Mouse (Mus musculus): ENCODE measurements around the gene Prex1. TPM values are rescaled to one million over a fixed set of nuclear protein-coding genes. Genes with fewer than 3 reads are reported as not detected.

Gene Prex1
- polyA plus RNA-seq, 1 experiment from 2014 or later: 25.5 TPM

DNA sequence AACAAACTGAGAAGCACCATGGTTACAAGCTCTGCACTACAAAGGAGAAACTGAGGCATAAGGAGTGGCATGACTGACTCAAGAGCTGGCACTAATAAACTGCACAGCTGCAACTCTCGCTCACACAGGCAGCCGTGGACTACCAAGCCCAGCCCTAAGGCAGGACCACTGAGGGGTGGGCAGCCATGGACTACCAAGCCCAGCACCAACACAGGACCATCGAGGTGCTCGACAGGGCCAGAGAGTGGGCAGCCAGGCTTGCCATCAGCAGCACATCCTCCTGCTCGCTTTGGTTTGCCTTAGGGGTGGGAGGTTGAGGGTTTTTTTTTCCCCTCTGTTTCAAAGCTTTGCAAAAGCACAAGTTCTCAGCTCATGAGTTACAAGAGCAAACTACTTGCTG lies 82.4 kb downstream of the Prex1 start:
- Histone ChIP-seq H3K4me1 (peaks cover 7% of the 10 kb centered on the region; the same call in 1 of the 2 replicates), H3K4me3 (replicated peaks) (no peak overlapping the region), H3K4me2 (replicated peaks) (no peak overlapping the region), H3K27ac (replicated peaks) (no peak overlapping the region), H3K36me3 (peaks cover 13% of the 10 kb centered on the region; the same call in 1 of the 2 replicates), H3K9ac (no peak overlapping the region), H3K27me3 (no peaks in the 10 kb centered on the region), H3K9me3 (replicated peaks) (no peaks in the 10 kb centered on the region)
- WGBS: 76% methylated on average over 5 of the region's 5 CpGs
- no peak for ATAC-seq (ENCODE audit: insufficient number of reproducible peaks, low FRiP score, low TSS enrichment, low read depth)

DNA sequence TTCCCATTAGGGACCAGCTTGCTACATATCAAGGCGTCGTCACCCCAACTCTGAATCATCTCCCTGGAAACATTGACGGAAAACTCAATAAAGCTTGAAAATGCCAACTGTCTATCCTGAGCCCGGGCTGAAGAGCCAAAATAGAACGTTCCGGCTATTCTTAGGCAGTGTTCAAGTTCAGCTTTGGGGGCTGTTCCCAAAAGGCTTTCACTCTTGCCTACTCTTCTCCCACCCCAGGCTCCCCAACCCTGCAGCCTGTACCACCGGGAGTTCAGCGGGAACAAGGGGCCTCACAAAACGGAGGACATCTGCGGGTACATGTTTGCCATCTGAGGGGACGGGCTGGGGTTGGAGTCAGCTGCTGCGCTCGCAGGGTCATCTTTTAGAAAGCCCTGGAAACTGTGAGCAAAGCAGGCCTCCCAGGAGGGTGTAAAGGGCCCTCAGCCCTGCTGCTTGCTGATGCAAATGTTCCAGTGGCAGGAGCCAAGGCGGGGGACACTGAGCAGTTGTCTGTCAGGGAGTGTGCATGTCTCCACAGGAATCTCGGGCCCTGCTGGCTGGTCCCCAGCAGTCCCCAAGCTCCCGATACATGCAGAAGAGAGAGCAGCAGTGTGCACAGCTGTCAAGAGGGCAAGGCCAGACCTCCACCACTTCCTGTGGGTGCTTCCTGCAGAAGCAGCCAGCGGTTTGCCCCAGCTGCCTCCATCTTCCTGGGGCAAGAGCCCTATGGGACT lies 83.5 kb downstream of the Prex1 start:
- Histone ChIP-seq H3K4me2 (replicated peaks) (no peak overlapping the region), H3K9me3 (replicated peaks) (no peaks in the 10 kb centered on the region), H3K27me3 (no peaks in the 10 kb centered on the region), H3K36me3 (peaks cover 13% of the 10 kb centered on the region; the same call in 1 of the 2 replicates), H3K4me1 (peaks cover 7% of the 10 kb centered on the region; the same call in 1 of the 2 replicates), H3K27ac (replicated peaks) (no peak overlapping the region), H3K4me3 (replicated peaks) (no peak overlapping the region), H3K9ac (no peak overlapping the region)
- WGBS: 77% methylated on average over 17 of the region's 17 CpGs
- no peak for ATAC-seq (ENCODE audit: insufficient number of reproducible peaks, low FRiP score, low TSS enrichment, low read depth)

DNA sequence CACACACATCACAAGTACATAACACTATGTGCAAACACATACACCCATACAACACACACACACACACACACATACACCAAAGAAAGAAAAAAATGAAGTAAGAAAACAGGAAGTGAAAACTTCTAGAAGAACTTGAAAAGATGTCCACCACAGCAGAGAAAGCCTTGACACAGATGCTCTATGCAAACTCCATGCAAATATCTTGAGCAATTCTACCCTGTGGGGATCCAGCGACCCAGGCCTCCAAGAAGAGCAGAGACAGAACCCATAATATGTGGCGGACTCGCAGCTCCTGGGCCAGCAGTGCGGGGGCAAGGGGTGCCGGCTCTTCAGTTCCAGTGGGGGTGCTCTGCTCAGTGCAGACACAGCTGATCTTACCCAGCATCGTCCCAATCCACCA lies 86.1 kb downstream of the Prex1 start:
- no peak for ATAC-seq (ENCODE audit: insufficient number of reproducible peaks, low FRiP score, low TSS enrichment, low read depth)
- 0 out of 2 replicates have a peak, but pooled peaks cover 7% of the 10 kb centered on the region for H3K36me3 ChIP-seq
- 87% methylated on average over 6 of the region's 6 CpGs for WGBS
- no peak overlapping the region for H3K9ac ChIP-seq
- H3K27ac ChIP-seq (replicated peaks): no peak overlapping the region
- no peak overlapping the region for H3K4me2 ChIP-seq (replicated peaks)
- no peaks in the 10 kb centered on the region for H3K27me3 ChIP-seq
- H3K4me1 ChIP-seq: peaks cover 16% of the 10 kb centered on the region
- H3K9me3 ChIP-seq (replicated peaks): no peaks in the 10 kb centered on the region
- no peak overlapping the region for H3K4me3 ChIP-seq (replicated peaks)

DNA sequence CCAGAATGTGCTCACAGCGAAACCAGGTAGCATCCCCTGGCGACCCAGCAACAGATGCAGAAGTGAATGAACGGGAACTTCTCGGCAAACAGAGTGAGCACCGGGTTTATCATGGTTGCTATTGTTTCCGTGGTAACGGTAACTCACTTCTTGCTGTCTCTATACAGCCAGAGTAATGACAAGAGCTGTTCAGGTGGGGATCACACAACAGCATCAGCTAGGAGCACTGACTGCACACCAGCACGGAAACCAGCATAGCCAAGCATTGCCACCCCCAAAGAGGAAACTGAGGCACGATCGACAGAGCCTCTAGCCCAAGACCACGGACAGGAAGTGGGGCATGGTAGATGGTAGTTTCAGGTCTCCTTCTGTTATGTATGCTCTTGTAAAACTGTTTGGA lies 88.4 kb downstream of the Prex1 start:
- H3K27ac ChIP-seq (replicated peaks): no peak overlapping the region
- no peak for ATAC-seq (ENCODE audit: insufficient number of reproducible peaks, low FRiP score, low TSS enrichment, low read depth)
- 82% methylated on average over 11 of the region's 11 CpGs for WGBS
- no peak overlapping the region for H3K9ac ChIP-seq
- no peaks in the 10 kb centered on the region for H3K9me3 ChIP-seq (replicated peaks)
- H3K36me3 ChIP-seq: 0 out of 2 replicates have a peak, but pooled peaks cover 4% of the 10 kb centered on the region
- peaks cover 11% of the 10 kb centered on the region for H3K4me1 ChIP-seq
- H3K4me3 ChIP-seq (replicated peaks): no peak overlapping the region
- no peak overlapping the region for H3K4me2 ChIP-seq (replicated peaks)
- no peaks in the 10 kb centered on the region for H3K27me3 ChIP-seq

DNA sequence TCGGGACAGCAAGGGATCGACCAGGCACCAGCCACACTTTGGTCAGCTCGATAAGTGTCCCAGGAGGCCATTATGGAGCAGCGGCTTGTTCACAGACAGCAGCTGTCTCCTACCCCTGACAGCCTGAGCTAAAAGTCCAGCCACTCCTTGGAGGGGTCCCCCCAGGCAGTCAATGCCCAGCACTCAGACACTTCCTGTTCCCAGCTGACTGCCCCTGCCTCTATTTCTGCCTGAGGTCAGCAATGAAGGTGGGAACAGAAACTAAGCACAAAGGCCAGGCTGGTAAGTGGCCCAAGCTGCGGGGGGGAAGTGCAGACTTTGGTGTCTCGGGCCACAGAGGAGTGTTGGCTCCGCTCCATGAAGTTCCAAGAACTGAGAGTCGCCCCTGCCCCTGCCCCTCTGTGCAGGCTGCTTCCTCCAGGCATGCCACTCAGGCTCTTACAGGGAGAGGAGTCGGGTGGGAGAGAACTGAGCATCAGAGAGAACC lies 90.5 kb downstream of the Prex1 start:
- no peaks in the 10 kb centered on the region for H3K27me3 ChIP-seq
- H3K9me3 ChIP-seq (replicated peaks): no peaks in the 10 kb centered on the region
- WGBS: 28% methylated on average over 9 of the region's 9 CpGs
- H3K27ac ChIP-seq (replicated peaks): peak overlapping the region; percentile 17; the same call in 1 of the 2 replicates
- 0 out of 2 replicates have a peak, but pooled peaks cover 8% of the 10 kb centered on the region for H3K36me3 ChIP-seq
- no peak overlapping the region for H3K9ac ChIP-seq
- no peak overlapping the region for H3K4me3 ChIP-seq (replicated peaks)
- ATAC-seq (ENCODE audit: insufficient number of reproducible peaks, low FRiP score, low TSS enrichment, low read depth): peak; percentile 35; the same call in 1 of the 2 replicates
- no peak overlapping the region for H3K4me2 ChIP-seq (replicated peaks)
- peaks cover 9% of the 10 kb centered on the region for H3K4me1 ChIP-seq

DNA sequence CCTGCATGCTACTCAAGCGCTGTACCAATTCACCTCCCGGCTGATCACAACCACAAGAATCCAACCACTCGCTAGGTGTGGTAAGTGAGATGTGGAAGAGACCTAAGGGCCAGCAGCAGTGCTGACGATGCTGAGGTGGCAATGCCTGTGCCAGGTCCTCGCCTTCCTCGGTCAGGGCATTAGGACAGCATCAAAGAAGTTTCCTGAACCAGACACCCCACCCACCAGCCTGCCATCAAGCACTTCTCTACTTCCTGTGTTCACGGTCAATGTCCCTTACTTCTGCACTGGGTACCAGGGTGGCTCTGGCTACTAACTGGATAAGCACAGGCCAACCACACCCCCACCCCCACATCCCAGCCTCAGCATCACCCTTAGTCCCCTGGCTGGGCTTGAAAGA lies 91.0 kb downstream of the Prex1 start:
- Histone ChIP-seq H3K27me3 (no peaks in the 10 kb centered on the region), H3K27ac (replicated peaks) (0 out of 2 replicates have a peak overlapping the region, but pooled peaks have one; percentile 17), H3K4me3 (replicated peaks) (no peak overlapping the region), H3K36me3 (peaks cover 12% of the 10 kb centered on the region; the same call in 1 of the 2 replicates), H3K4me2 (replicated peaks) (no peak overlapping the region), H3K9ac (no peak overlapping the region), H3K4me1 (peaks cover 9% of the 10 kb centered on the region), H3K9me3 (replicated peaks) (no peaks in the 10 kb centered on the region)
- ATAC-seq (ENCODE audit: insufficient number of reproducible peaks, low FRiP score, low TSS enrichment, low read depth): no peak
- 78% methylated on average over 7 of the region's 7 CpGs for WGBS

DNA sequence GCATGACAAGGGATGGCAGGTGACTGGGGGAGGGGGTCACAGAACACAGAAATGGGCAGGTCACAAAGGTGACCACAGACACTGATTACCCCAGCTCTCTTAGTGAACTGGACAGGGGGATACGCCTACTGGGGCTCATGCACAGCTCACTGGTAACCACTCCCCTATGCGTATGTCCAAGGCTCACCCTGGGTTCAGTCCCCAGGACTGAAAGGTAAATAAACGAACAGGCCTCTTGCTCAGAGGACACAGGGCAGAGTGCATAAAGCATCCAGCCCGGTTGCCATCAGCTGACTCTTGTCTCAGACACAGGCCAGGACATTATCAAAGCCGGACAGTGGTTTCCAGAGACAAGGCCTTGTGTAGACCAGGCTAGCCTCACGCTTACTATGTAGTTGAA lies 91.6 kb downstream of the Prex1 start:
- Histone ChIP-seq H3K36me3 (peaks cover 13% of the 10 kb centered on the region; the same call in 1 of the 2 replicates), H3K9ac (no peak overlapping the region), H3K4me1 (peaks cover 9% of the 10 kb centered on the region), H3K9me3 (replicated peaks) (no peaks in the 10 kb centered on the region), H3K27ac (replicated peaks) (no peak overlapping the region), H3K4me3 (replicated peaks) (no peak overlapping the region), H3K27me3 (no peaks in the 10 kb centered on the region), H3K4me2 (replicated peaks) (no peak overlapping the region)
- WGBS: 89% methylated on average over 6 of the region's 6 CpGs
- no peak for ATAC-seq (ENCODE audit: insufficient number of reproducible peaks, low FRiP score, low TSS enrichment, low read depth)

DNA sequence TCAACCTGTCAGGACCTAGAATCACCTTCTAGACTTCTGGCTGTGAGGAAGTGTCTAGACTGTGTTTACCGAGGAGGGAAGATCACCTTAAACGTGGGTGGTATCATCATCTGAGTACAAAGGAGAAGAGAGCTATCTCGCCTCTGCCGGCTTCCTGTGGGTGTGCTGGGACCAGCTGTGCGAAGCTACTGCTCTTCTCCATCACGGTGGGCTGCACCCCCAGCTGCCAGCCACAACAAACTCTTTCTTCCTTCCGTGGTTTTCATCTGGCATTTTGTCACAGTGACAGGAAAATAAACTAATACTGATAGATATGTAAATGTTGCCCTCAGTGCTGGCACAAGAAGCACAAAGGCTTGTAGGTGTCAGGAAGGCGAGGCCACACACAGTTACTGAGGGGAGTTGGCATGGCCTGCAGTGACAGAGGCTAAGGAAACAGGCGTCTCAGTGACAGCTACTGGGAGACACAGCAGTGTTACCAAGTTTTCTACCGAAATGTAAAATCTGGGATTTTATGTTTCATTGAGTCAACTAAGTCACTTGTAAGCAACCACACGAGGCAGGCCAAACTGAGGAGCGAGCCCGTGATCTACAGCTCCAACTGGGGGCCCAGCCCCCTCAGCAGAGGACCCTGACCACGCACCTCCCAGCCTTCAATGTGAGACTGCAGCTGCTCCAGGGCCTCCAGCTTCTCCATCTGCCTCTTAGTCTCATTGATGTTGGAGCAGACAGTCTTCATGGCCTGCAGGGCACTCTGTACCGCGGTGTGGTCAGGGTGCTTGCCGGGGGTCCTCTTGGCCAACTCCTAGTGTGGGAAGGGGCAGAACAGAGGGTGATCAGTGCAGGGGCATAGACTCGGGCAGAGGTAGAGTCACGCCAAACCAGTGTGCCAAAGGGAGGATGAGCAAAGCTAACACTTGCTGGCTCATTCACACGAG lies 92.8 kb downstream of the Prex1 start:
- H3K9me3 ChIP-seq (replicated peaks): no peaks in the 10 kb centered on the region
- WGBS: 71% methylated on average over 20 of the region's 20 CpGs
- peaks cover 11% of the 10 kb centered on the region; the same call in 1 of the 2 replicates for H3K36me3 ChIP-seq
- no peak overlapping the region for H3K4me2 ChIP-seq (replicated peaks)
- no peaks in the 10 kb centered on the region for H3K27me3 ChIP-seq
- H3K4me3 ChIP-seq (replicated peaks): no peak overlapping the region
- H3K4me1 ChIP-seq: peaks cover 9% of the 10 kb centered on the region
- ATAC-seq (ENCODE audit: insufficient number of reproducible peaks, low FRiP score, low TSS enrichment, low read depth): no peak
- no peak overlapping the region for H3K27ac ChIP-seq (replicated peaks)
- H3K9ac ChIP-seq: no peak overlapping the region

DNA sequence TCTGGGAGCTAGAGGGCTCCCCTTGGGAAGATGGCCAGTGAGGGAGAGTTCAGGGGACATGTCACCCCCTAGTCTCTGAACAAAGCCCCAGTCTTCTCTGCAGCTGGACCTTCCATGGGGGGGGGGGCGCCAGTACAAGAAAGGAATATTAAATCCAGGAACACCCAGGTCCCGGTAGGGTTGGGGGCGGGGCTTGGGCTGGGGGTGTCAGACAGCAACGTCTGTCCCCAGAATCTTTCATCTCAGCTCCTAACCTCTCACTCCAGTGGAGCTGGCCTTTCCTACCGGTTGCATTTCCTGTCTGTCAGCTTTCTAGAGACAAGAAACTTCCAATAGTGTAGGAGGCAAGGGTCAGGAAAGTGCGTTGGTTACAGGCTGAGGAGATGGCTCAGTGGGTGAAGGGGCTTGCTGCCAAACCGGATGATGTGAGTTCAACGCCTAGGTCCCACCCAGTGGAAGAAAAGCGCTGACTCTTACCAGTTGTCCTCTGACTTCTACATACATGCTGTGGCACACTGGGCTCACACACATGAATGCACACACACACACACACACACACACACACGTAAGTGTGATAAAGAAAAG lies 93.6 kb downstream of the Prex1 start:
- Histone ChIP-seq H3K4me1 (peaks cover 9% of the 10 kb centered on the region), H3K36me3 (peaks cover 11% of the 10 kb centered on the region; the same call in 1 of the 2 replicates), H3K9ac (no peak overlapping the region), H3K4me3 (replicated peaks) (no peak overlapping the region), H3K9me3 (replicated peaks) (no peaks in the 10 kb centered on the region), H3K27me3 (no peaks in the 10 kb centered on the region), H3K27ac (replicated peaks) (no peak overlapping the region), H3K4me2 (replicated peaks) (no peak overlapping the region)
- WGBS: 69% methylated on average over 10 of the region's 10 CpGs
- ATAC-seq (ENCODE audit: insufficient number of reproducible peaks, low FRiP score, low TSS enrichment, low read depth): no peak

DNA sequence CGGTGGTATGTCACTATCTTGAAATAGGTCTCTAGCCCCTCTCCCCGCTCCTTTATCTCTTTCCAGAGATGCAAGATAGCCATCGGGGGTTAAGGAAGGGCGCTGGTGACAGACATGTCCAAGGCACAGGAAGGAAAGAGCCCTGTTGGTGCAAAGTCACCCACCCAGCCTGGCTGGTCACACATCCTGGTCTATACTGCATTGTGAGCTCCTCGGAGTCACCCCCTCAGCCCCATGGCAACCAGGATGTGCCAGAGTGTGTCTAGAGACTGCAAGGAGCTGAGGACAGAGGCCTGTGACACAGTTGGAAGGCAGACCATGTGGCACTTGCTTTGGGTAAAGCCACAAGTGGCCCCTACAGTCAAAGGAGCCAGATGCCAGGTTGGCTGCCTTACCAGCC lies 94.4 kb downstream of the Prex1 start:
- ATAC-seq (ENCODE audit: insufficient number of reproducible peaks, low FRiP score, low TSS enrichment, low read depth): no peak
- no peak overlapping the region for H3K9ac ChIP-seq
- H3K27me3 ChIP-seq: no peaks in the 10 kb centered on the region
- peaks cover 9% of the 10 kb centered on the region for H3K4me1 ChIP-seq
- H3K9me3 ChIP-seq (replicated peaks): no peaks in the 10 kb centered on the region
- no peak overlapping the region for H3K4me3 ChIP-seq (replicated peaks)
- H3K4me2 ChIP-seq (replicated peaks): no peak overlapping the region
- H3K27ac ChIP-seq (replicated peaks): no peak overlapping the region
- WGBS: 91% methylated on average over 5 of the region's 5 CpGs
- peaks cover 11% of the 10 kb centered on the region; the same call in 1 of the 2 replicates for H3K36me3 ChIP-seq

DNA sequence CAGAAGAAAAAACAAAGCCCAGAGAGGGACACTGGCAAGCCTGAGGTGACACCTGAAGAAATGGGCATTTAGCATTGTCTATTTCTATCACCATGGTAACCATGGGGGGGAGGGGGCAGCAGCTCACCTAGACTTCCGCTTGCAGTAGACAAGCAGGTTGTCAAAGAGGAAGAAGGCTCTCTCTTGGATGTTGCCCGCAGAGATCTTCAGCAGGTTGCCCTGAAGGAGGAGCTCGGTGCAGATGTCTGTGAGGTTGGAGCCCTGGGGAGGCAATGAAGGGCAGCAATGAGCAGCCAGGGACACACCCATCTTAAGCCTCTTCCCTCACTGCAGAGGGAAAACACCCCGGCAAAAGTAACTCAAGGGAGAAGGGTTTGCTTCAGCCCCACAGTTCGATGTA lies 95.9 kb downstream of the Prex1 start:
- no peak overlapping the region for H3K27ac ChIP-seq (replicated peaks)
- no peaks in the 10 kb centered on the region; the same call in 1 of the 2 replicates for H3K4me1 ChIP-seq
- no peak overlapping the region for H3K4me3 ChIP-seq (replicated peaks)
- H3K36me3 ChIP-seq: peaks cover 18% of the 10 kb centered on the region; the same call in 1 of the 2 replicates
- H3K4me2 ChIP-seq (replicated peaks): no peak overlapping the region
- no peak for ATAC-seq (ENCODE audit: insufficient number of reproducible peaks, low FRiP score, low TSS enrichment, low read depth)
- H3K9ac ChIP-seq: no peak overlapping the region
- 88% methylated on average over 5 of the region's 5 CpGs for WGBS
- no peaks in the 10 kb centered on the region for H3K27me3 ChIP-seq
- no peaks in the 10 kb centered on the region for H3K9me3 ChIP-seq (replicated peaks)
